Mouse (Mus musculus) spleen, postnatal 10 days (tissue): ENCODE results near the gene Gm47995.
"Not testable (repeated sequence)": the region's sequence is repeated elsewhere in the genome, so short reads cannot be mapped to it uniquely, and the experiment has no call there.

Experiments used
- DNase-seq, 2 experiments: peaks; one replicate each; pipeline ENCODE4 v3.0.0; 2021 to 2022; ENCODE audit warnings: low spot score in 2 of 2

Gm47995 gene

DNA sequence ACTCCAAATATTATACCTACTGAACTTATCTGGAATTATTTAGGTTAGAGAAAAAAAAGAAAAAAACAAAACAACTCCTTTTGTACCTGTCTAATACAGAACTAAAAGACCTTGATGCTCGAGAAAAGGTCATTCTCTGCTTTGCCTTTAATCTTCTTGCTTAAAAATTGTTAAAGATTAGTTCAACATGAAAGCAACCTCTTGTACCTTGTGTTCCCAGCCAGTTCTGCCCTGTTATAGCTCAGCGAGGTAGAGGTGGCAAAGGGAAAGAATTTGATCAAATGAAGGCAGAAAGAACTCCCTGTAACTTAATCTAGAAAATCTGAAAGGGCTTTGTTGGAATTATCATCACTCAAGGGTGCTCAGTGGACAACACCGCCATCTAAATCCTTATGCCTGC, 12.1 kb upstream of the Gm47995 start:
- DNase-seq: not testable (repeated sequence)

DNA sequence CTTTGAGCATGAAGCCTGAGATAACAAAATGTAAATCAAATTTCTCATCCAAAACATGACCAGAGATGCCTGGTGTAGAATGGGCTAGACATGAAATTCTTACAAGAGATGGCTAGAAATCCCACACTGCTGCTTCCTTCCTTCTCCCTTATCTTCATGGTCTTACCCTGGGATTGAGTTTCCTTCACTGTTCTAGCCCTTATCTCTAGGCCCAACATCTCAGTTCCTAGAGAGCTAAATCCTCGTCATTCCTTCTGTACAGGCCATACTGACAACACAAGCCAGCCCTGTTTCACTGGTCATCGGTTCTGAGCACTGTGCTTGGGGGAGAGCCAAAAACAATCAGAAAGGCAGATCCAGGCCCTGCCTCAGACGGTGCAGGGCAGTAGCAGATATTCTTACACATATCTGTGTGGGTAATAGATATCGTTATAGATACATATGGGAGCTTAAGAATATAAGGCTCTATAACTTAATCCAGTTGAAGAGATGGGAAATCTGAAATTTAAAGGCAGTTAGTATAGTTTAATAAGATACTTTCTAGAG, 11.3 kb upstream of the Gm47995 start:
- DNase-seq: not testable (repeated sequence)

DNA sequence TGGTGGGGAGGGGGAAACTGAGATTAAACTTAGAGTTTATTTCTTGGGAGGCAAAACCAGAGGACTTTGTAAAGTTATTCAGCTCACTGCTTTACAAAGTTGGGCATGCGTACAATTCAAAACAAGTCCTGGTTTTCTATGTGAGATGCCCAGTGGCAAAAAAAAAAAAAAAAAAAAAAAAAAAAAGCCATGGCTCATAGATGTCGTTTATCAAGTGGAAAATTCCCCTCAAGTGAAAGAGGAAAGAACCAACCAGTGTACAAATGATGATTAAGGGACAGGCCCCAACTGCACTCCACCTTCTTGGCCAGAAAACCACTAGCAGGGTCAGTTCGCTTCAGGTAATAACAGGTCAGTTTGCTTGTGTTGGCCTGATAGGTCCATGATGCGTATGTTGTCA, 9.8 kb upstream of the Gm47995 start:
- DNase-seq: no peak

DNA sequence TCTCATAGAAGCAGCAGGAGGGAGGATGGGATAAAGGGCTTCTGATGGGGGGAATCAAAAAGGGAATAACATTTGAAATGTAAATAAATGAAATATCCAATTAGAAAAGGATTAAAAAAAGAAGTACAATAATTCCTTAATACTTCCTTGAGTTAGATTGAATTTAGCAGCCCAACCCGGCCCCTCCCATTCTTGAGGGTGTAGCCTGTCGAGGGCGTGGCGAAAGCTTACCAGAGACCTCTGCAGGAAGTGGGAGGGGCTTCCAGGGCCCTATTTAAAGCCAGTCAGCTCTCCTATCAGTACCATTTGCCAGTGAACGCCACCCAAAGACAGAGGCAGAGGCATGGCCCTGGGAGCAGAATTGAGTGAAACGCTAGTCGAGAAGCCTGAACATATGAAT, 6.2 kb upstream of the Gm47995 start, which contains the start of gene Gm8947:
Gene Gm8947 (plus strand): TSS at position 302 of the 400 bp plus-strand sequence.
- DNase-seq: not testable (repeated sequence)

DNA sequence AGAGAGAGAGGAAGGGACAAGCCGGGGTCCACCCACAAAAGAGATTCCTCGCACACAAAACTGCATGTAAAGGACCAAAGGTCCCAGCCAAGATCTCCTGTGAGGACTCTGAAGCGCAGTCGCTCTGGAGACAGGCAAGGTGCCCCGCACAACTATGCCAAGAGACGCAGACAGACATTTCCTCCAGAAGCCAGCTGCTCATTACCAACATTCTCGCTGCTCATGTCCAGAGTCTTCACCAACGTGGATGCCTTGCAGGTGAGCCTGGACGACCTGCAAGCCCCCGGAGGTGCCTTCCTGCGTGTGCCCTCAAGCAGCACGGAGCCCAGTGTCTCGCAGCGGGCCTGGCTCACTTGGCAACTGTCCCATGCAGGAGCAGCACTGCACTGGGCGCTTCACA, 5.5 kb upstream of the Gm47995 start:
- not testable (repeated sequence) for DNase-seq

DNA sequence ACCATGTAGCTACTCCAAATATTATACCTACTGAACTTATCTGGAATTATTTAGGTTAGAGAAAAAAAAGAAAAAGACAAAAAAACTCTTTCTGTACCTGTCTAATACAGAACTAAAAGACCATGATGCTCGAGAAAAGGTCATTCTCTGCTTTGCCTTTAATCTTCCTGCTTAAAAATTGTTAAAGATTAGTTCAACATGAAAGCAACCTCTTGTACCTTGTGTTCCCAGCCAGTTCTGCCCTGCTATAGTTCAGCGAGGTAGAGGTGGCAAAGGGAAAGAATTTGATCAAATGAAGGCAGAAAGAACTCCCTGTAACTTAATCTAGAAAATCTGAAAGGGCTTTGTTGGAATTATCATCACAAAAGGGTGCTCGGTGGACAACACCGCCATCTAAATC, 2.3 kb upstream of the Gm47995 start:
- DNase-seq: not testable (repeated sequence)

DNA sequence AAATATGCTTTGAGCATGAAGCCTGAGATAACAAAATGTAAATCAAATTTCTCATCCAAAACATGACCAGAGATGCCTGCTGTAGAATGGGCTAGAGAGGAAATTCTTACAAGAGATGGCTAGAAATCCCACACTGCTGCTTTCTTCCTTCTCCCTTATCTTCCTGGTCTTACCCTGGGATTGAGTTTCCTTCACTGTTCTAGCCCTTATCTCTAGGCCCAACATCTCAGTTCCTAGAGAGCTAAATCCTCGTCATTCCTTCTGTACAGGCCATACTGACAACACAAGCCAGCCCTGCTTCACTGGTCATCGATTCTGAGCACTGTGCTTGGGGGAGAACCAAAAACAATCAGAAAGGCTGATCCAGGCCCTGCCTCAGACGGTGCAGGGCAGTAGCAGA, 1.6 kb upstream of the Gm47995 start:
- not testable (repeated sequence) for DNase-seq

DNA sequence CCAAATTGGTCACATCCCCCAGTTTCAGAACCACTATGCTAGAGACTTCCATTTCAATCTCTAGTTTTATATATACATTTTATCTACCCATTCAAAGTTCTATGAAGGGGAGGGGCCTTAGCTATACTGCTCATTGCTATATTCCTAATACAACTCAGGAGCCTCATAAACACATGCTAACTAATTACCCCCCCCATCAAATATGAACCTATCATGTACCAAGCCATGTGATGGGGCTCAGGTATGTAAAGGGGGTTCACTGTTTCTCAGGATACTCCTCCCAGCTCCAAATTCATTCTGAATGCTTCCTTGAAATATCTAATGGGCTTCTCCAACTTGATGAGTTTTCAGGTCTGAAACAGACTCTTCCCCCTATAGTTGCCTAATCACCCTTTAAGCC, 2.4 kb downstream of the Gm47995 start:
- DNase-seq: not testable (repeated sequence)

DNA sequence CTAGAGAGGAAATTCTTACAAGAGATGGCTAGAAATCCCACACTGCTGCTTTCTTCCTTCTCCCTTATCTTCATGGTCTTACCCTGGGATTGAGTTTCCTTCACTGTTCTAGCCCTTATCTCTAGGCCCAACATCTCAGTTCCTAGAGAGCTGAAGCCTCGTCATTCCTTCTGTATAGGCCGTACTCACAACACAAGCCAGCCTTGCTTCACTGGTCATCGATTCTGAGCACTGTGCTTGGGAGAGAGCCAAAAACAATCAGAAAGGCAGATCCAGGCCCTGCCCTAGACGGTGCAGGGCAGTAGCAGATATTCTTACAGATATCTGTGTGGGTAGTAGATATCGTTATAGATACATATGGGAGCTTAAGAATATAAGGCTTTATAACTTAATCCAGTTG, 4.5 kb downstream of the Gm47995 start:
- not testable (repeated sequence) for DNase-seq

DNA sequence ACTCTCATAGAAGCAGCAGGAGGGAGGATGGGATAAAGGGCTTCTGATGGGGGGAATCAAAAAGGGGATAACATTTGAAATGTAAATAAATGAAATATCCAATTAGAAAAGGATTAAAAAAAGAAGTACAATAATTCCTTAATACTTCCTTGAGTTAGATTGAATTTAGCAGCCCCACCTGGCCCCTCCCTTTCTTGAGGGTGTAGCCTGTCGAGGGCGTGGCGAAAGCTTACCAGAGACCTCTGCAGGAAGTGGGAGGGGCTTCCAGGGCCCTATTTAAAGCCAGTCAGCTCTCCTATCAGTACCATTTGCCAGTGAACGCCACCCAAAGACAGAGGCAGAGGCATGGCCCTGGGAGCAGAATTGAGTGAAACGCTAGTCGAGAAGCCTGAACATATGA, 5.6 kb downstream of the Gm47995 start, which contains the start of gene 3110040M04Rik:
Gene 3110040M04Rik (plus strand): TSS at position 304 of the 400 bp plus-strand sequence.
- DNase-seq: not testable (repeated sequence)

DNA sequence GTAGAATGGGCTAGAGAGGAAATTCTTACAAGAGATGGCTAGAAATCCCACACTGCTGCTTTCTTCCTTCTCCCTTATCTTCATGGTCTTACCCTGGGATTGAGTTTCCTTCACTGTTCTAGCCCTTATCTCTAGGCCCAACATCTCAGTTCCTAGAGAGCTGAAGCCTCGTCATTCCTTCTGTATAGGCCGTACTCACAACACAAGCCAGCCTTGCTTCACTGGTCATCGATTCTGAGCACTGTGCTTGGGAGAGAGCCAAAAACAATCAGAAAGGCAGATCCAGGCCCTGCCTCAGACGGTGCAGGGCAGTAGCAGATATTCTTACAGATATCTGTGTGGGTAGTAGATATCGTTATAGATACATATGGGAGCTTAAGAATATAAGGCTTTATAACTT, 10.2 kb downstream of the Gm47995 start:
- DNase-seq: not testable (repeated sequence)

DNA sequence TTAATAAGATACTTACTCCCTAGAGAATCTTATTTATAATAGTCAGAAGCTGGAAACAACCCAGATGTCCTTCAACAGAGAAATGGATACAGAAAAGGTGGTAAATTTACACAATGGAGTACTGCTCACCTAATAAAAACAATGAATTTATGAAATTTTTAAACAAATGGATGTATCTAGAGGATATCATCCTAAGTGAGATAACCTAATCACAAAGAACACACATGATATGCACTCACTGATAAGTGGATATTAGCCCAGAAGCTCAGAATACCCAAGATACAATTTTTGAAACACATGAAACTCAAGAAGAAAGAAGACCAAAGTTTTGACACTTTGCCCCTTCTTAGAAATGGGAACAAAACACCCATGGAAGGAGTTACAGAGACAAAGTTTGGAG, 10.7 kb downstream of the Gm47995 start:
- DNase-seq: not testable (repeated sequence)

DNA sequence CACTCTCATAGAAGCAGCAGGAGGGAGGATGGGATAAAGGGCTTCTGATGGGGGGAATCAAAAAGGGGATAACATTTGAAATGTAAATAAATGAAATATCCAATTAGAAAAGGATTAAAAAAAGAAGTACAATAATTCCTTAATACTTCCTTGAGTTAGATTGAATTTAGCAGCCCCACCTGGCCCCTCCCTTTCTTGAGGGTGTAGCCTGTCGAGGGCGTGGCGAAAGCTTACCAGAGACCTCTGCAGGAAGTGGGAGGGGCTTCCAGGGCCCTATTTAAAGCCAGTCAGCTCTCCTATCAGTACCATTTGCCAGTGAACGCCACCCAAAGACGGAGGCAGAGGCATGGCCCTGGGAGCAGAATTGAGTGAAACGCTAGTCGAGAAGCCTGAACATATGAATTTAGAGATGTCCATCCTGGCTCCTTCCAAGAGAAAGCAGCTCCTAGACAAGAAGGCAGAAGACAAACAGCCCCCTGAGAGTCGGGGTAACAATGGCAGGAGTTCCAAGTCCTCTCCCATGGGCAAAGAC, 11.6 kb downstream of the Gm47995 start, which contains the start of gene Gm47996:
Gene Gm47996 (plus strand): TSS at position 308 of the 532 bp plus-strand sequence.
- DNase-seq: peak; percentile 56 to 70

DNA sequence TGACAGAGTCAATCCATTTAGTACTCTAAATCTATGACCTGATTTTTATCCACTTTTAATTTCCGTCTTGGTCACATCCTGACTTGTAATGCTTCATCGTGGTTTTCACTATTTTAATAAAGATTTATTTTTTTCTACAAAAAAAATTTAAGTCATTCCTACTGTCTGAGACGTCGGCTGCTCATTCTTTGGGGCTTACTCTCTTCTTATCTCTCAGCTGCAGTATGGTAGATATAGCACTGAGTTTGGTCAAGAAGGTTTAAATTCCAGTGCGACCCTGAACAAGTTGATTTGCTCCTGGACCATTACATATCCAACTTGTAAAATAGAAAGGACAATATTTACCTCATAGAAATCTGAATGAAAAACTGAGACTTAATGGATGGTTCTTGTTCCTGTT, 13.4 kb downstream of the Gm47995 start:
- not testable (repeated sequence) for DNase-seq

DNA sequence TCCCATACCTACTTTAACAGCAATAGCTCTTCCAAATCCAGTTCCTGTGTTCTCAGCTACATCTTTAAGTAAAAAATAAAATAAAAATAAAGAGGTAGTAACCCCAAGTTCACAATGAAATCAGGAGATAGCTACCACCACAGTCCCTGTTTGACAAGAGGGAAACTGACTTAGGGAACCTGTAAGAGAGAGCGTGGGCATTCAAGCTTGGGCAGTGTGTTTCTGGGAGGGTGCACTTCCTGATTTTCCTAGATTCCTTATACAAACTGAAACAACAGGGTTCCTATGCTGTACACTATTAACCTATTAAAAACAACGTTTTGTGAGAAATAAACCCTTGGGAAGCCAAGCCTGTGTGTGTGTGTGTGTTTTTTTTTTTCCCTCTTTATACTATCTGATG, 16.6 kb downstream of the Gm47995 start:
- no peak for DNase-seq

DNA sequence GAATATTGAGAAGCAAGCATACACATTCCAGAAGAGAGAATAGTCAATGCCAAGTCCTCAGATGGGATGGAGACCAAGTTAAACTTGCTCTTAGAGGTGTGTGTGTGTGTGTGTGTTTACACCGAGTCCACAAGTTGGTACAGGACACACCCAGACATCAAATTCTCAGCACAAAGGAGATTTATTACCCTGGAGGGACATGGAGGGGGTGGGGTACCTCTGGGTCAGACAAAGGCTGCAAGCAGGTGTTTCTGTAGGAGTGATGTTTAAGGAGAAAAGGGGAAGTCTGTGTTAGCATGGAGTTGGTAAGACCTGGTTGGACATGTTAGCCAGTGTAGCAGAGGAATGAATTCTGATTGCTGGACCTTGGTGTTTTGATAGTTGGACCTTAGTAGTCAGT, 17.7 kb downstream of the Gm47995 start:
- DNase-seq: no peak

DNA sequence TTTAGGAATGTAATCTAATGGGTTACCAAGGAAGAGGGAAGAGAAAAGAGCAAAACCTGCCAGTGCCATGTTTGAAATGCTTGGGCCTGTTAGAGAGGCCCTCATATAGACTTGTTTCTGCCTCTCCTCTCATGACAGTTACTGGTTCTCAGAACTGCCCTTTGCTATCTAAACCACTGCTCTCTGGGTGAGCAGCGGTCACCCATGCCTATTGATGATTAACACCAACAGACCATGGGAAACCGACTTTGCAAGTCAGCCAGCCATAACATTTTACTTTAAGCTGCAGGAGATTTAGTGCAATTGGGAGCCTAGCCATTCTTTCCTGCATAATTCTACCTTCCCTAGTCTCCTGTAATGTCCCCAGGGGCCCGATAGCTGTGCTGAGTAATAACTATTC, 18.2 kb downstream of the Gm47995 start:
- DNase-seq: no peak

DNA sequence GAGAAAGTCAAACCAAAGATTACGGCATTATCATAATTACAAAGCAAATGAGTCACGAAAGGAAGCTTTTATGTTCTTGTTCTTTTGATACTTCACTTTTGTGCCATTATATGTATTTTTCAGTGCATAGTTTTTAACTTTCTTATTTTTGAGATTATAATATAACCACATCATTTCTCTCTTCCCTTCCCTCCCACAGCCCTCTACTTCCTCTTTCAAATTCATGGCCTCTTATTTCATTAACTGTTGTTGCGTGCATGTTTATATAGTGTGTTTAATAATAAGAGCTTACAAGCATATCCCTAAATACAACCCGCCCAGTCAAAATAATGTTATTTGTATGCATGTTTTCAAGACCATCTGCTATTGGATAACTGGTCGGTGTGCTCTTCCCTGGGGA, 20.8 kb downstream of the Gm47995 start:
- no peak for DNase-seq

DNA sequence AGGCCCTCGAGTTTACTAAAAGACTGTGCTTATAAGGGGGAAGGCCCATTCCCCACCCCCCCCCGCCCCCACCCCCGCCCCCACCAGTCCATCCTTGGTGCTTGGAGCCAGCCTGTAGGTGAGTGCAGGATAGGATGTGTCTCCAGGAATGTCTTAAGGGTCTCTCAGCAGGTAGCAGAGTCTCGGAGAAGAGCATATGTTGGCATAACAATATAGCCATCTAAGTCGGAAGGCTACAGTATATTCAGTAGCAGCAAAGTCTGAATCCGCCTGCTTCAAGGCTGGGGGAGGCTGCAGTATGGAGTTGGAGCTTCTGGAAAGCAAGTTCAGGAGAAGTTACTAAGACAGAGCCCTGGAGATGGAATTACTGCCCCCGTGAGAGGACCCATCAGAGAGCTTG, 21.9 kb downstream of the Gm47995 start:
- no peak for DNase-seq

DNA sequence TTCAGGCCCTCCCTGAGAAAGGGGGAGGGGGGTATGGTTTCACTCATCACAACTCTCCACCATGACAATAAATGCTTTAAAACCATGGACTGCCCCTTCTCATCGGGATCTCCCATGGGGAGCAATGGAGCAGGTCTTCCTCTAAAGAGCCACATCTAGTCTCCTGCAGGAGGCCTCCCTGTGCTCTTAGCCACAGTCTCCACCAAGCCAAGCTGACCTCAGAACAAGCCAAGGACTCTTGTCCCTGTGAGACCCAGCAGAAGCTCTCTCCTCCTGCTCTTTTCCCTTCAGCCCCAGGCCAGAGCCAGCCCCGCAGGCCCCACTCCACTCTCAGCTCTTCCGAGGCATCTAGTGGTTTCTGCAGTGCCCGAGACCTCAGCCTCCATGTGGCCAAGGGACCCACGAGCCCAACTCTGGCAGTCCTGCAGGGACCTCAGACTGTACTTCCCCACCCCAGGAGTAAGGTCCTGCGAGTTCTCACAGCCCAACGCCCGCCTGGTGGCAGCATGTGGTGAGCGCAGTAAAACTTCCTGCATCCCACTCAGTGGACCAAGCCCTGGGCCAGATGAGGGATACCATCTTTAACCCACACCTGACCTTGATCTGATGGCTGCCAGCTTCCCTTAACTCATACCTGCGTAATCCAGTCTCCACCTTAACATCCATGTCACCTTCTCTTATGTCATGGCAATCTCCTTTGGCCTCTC, 24.5 kb downstream of the Gm47995 start:
- DNase-seq: no peak

DNA sequence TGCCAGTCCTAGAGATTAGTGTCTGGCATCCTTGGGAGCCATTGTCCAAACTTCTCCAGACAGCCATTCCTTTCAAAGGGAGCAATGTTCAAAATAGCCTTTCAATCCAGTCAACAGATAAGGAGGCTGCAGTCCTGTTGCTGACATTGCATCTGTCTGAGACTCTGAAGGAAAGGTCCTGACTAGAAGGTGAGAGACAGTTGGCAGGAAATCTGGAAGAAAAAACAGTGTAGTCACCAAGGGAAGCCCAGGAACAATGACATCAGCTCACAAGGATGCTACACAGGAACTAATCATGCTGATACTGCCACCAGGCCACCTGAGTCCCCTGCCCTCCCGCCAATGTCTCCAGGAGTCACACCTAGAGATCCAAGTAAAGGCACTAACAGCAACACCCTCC, 25.1 kb downstream of the Gm47995 start:
- DNase-seq: no peak

DNA sequence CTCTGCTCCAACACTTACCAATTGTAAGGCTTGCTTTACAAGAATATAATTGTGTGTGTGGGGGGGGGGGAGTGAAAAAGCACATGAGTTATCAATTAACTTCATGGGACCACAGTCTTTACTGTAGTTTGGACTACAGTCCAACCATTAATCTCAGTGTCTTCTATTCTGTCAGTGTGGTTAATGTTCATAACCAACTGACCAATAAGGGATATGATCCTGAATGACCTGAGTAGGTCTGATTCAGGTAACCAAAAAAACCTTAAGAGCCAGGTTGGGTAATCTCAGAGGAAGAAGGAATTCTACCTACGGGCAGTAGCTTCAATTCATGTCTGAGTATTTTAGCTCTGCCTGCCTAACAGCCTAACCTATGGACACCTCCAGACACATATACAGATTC, 26.3 kb downstream of the Gm47995 start:
- DNase-seq: no peak

DNA sequence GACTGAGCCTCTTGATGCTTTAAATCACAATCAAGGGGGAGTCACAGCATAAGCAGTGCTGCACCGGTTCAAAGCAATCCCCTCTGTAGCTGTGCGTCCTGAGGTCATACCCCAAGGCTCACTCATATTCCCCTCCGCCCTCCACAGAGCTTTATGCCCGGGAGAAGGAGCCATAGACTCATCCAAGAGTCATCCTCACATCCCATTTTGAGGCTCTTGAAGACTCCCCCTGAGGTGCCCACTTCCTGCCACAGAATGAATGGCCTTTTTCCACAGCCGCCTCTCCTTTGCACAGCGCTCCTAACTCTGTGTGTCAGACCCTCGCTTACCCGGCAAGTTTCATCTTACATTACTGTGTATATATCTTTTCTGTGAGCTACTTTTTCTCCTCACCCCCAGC, 29.3 kb downstream of the Gm47995 start:
- no peak for DNase-seq
